Mouse (Mus musculus) megakaryocyte, embryonic 14.5 days (primary cell): ENCODE measurements around the gene Rnf43.

ENCODE experiments used
- FLI1 ChIP-seq: IDR thresholded peaks from 2 replicates; pipeline ENCODE4 v1.6.1; 2012; ENCODE audit warnings: low read length, inconsistent platforms, mixed read lengths
- GATA1 ChIP-seq: IDR thresholded peaks from 3 replicates; pipeline ENCODE4 v1.6.1; 2012; ENCODE audit warnings: mixed read lengths, low read length, inconsistent platforms, borderline replicate concordance

DNA sequence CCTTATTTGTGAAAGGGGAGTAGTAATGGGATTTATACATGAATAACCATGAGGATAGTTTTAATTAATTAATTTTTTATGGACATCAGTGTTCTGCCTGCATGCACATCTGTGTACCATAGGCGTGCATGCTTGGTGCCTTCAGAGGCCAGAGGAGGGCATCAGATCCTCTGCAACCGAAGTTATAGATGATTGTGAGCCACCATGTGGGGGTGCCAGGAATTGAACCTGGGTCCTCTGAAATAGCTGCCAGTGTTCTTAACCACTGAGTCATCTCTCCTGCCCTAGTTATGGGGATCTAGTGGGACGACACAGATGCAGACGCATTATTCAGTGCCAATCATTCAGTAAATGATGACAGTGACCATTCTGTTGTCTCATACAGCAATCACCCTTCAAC, 60.4 kb downstream of the Rnf43 start:
- TF ChIP-seq GATA1 (no peak), FLI1 (no peak)
